Mouse (Mus musculus) MEL (cell line): ENCODE measurements around the gene Rcbtb2.

ENCODE experiments used
- CHD2 ChIP-seq: IDR thresholded peaks from 2 replicates; pipeline ENCODE4 v1.6.1; 2011; ENCODE audit warnings: low read length, improper control_type of control experiment
- CTCF ChIP-seq, 3 experiments: IDR thresholded peaks in 2 of 3; conservative IDR thresholded peaks in 1 of 3; 2 replicates each; pipeline ENCODE4 v1.5.1; 2011 to 2012; ENCODE audit warnings: low read length in 3 of 3, low read depth in 2 of 3, mild to moderate bottlenecking in 2 of 3, improper control_type of control experiment in 1 of 3, inconsistent platforms in 1 of 3, mixed read lengths in 1 of 3, moderate library complexity in 1 of 3; ENCODE audit not compliant: control insufficient read depth in 1 of 3, insufficient read depth in 1 of 3, poor library complexity in 1 of 3, severe bottlenecking in 1 of 3
- HCFC1 ChIP-seq: IDR thresholded peaks from 2 replicates; pipeline ENCODE4 v1.6.1; 2012; ENCODE audit warnings: low read depth, mild to moderate bottlenecking, inconsistent platforms, low read length, improper control_type of control experiment, moderate library complexity
- MYC ChIP-seq: IDR thresholded peaks from 2 replicates; pipeline ENCODE4 v1.6.1; 2011; ENCODE audit warnings: low read depth, mild to moderate bottlenecking, low read length, improper control_type of control experiment, moderate library complexity
- TBP ChIP-seq: IDR thresholded peaks from 2 replicates; pipeline ENCODE4 v1.8.0; 2011; ENCODE audit warnings: low read depth, low read length, improper control_type of control experiment

- TF ChIP-seq HCFC1 (no peak), CHD2 (no peak), CTCF (IDR thresholded peaks at IDR 0.05 in 2 of 3, conservative IDR thresholded peaks at IDR 0.05 in 1 of 3; ENCODE audit: control insufficient read depth in 1 of 3, insufficient read depth in 1 of 3, low read depth in 2 of 3, low read length in 3 of 3, poor library complexity in 1 of 3, severe bottlenecking in 1 of 3) (no peak), MYC (no peak), TBP (no peak)
Measured at GRCm38 (mm10) chr14:73186875-73187274, 64.0 kb downstream of the Rcbtb2 start.
